Mouse (Mus musculus): Measurements from ENCODE around the gene Sbk3.

Sbk3 gene

DNA sequence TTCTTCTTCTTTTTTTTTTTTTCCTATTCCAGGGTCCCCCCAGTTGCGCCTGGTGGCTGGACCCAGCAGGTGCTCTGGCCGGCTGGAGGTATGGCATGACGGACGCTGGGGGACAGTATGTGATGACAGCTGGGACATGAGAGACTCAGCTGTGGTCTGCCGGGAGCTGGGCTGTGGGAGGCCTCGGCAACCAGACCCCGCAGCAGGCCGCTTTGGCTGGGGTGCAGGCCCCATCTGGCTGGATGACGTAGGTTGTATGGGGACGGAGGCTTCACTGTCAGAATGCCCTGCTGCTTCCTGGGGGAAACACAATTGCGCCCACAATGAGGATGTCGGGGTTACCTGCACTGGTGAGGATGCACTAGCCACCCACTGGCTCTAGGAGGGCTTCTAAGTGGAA is 37.9 kb downstream of the Sbk3 start:
- DNase-seq (ENCODE audit: low spot score in 2 of 2), result no peak

DNA sequence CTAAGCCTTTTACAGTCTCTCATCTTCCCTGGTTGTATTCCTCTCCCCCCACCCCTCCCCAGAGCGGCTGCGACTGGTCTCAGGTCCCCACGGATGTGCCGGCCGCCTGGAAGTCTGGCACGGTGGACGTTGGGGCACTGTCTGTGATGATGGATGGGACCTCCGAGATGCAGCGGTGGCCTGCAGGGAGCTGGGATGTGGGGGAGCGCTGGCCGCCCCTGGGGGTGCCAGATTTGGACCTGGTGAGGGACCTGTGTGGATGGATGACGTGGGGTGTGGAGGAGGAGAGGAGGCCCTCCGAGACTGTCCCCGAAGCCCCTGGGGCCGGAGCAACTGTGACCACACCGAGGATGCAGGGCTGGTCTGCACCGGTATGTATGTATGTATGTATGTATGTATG is 42.6 kb downstream of the Sbk3 start:
- DNase-seq (ENCODE audit: low spot score in 2 of 2), result no peak

DNA sequence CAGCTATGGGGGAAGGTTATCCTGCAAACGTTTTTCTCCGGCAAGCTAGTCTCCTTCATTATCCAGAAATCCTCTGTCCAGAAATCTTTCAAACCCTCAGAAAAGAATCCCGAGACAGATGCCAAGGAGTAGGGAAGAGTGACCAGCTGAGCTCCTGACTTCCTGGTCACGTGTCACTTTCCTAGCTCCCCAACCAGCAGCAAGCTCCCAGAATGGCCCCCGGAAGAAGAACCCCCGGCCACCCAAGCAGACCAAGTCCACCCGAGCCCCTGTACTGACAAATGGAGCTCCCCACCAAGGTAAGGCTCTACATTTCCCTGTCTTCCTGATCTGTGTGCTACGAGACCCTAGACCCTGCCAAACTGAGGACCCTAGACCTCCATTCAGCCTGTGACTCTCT is 43.3 kb downstream of the Sbk3 start:
- DNase-seq (ENCODE audit: low spot score in 2 of 2), result no peak

DNA sequence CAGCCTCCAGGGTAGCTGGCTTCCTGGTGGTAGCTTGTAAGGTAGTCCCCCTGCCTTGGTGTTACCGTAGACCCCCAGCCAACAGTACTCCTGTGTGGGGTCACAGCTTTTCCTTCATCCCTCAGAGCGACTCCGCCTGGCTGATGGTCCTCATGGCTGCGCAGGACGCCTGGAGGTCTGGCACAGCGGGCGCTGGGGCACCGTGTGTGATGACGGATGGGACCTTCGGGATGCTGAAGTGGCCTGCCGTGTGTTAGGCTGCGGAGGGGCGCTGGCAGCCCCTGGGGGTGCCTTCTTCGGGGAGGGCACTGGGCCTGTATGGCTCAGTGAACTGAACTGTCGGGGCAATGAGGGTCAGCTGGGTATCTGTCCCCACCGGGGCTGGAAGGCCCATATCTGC is 44.1 kb downstream of the Sbk3 start:
- DNase-seq (ENCODE audit: low spot score in 2 of 2), result no peak

DNA sequence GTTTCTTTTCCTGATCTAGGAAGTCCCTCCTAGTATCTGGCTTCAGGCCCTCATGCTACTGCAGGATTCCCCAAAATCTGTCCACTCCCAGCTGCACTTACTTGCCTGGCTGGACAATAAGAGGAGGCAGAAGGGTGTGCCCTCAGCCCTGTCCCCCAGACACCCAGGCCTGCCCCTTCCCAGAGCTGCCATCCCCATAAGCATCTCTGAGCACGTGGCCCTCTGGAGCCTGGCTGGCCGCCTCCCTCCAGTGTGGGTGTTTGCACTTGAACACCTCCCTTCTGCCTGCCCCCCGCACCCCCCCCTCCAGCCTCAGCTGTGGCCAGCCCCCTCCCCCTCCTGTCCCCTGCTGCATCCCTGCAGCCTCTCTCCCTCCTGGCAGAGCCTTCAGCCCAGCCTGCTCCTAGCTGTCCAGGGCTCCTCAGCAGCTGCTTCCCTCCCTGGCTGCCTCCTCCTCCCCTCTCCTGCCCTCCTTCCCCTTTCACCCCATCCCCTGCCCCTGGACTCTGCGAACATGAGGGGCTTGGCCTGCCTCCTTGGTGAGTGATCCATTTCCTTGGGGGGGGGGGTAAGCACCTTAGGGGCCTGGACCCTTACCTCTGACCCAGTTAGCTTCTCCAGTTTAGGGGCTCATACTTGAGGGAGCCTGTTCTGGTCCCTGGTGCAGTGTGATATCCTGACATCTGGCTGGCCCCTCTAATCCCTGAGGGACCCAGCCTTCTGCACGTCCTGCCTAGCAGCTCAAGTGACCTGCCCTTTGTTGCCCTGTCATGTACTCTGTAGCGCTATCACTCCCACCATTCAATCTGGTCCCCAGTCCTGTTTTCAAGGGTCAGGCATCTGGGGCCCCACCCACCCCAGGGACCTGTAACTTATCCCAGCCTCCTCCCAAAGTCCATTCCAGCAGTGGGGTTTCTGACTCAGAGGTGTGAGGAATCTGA is 45.3 kb downstream of the Sbk3 start, which contains the start of gene Ssc5d:
Gene Ssc5d, plus strand, starts transcription at position 345 of the 941 bp plus-strand sequence.
- no peak for DNase-seq (ENCODE audit: low spot score in 2 of 2)

GRCm38 (mm10) chr7:4924891-4925301 is 46.1 kb downstream of the Sbk3 start:
- no peak for DNase-seq (ENCODE audit: low spot score in 2 of 2)

DNA sequence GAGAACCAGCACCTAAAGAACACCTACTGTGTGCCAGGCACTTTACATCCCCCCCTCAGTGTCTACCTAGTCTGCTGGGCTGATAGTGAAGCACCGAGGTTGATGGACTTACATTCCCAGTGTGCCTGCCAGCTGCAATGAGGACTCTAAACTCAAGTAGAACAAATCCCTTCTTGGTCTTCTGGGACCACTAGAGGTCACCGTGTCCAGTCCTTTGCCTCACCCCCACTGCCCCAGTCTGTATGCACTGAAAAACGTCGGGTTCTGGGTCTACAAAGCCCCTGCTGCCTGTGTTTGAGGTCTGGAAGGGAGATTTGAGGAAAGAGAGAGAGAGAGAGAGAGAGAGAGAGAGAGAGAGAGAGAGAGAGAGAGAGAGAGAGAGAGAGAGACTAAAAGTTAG is 46.5 kb downstream of the Sbk3 start:
- no peak for DNase-seq (ENCODE audit: low spot score in 2 of 2)

- no peak for DNase-seq (ENCODE audit: low spot score in 2 of 2)
Observed at GRCm38 (mm10) chr7:4923586-4924364, 47.2 kb downstream of the Sbk3 start.

DNA sequence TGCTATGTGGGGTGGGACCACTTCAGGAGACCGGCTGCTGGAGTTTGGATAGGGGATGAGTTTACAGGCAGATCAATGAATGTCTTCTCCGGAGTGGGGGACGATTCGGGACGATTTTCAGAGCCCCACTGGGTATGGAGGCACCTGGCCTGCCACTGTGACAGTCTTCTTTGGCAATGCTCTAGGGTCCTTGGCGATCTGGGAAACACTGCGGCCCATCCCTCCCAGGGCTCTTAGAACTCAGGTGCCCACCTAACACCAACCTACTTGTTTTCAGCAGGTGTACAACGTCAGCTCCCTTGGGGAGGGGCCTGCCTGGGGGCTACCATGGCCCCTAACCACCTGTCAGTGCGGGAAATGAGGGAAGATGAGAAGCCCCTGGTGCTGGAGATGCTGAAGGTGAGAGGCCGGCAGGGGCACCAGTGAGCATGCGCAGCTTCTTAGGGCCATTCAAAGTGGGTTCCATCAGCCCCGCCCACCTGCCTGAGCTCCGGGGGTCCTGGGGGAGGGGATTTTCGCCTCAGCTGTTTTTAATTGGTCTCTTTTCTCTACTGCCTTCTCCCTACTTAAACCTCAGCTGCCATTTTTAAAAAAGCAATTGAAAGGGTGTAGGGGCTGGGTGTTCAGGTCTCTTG is 47.9 kb downstream of the Sbk3 start:
- no peak for DNase-seq (ENCODE audit: low spot score in 2 of 2)

GRCm38 (mm10) chr7:4922508-4922907 is 48.5 kb downstream of the Sbk3 start:
- peak in 1 of 2 experiments; percentile 46 for DNase-seq (ENCODE audit: low spot score in 2 of 2)

DNA sequence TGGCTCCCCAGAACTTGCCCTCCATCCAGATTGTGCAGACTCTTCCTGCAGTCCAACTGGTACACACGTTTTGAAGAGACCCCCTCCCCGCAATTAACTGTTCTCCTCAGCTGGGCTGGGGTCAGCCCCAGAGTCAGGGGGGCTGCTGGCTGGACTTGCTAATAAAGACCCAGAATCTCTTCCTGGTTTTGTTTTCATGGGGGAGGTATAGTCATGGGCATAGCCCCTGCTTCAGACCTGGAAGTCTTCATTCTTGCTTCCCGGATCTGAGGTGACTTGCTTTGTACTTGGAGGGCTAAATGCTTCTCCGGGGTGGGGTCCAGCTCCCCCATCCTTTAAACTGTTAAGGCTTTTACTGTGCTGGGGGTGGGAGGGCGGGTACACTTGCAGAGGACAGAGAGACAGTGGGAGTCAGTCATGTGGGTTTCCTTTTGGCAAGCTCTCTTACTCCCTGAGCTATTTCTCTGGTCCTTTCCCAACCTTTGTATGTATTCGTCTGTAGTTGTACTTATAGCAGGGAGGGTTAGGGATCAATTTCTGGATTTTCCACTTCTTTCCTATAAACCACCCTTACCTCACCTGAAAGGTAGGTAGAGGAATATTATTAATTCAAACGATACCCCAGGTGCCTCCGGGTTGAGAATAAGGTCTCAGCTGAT is 49.0 kb downstream of the Sbk3 start, which contains the start of gene Nat14:
Gene Nat14, plus strand, starts transcription at position 205 of the 659 bp plus-strand sequence.
- DNase-seq (ENCODE audit: low spot score in 2 of 2), result no peak

- no peak for DNase-seq (ENCODE audit: low spot score in 2 of 2)
Observed at GRCm38 (mm10) chr7:4920976-4921823, 49.8 kb downstream of the Sbk3 start.

DNA sequence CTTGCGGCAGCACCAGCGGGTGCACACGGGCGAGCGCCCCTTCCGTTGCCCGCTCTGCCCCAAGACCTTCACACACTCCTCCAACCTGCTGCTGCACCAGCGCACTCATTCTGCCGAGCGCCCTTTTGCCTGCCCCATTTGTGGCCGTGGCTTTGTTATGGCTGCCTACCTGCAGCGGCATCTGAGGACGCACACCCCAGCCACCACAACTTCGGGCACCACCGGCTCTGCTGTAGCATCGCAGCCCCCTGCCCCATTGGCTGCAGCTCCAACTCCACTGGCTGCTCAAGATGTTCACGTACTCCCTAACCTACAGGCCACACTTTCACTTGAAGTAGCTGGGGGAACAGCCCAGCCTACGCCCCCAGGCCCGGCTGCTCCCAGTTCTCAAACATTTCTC is 50.5 kb downstream of the Sbk3 start:
- DNase-seq (ENCODE audit: low spot score in 2 of 2), result no peak

DNA sequence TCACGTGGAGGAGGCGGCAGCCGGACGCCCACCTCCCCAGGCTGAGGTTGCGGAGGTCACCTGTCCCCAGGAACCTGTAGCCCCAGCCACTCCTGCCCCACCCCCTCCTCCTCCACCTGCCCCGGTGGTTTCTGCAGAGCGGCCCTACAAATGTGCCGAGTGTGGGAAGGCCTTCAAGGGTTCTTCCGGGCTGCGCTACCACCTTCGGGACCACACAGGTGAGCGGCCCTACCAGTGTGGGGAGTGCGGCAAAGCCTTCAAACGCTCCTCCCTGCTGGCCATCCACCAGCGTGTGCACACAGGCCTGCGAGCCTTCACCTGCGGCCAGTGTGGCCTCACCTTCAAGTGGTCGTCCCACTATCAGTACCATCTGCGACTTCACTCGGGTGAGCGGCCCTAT is 51.0 kb downstream of the Sbk3 start:
- DNase-seq (ENCODE audit: low spot score in 2 of 2), result no peak

GRCm38 (mm10) chr7:4919096-4919495 is 51.9 kb downstream of the Sbk3 start:
- no peak for DNase-seq (ENCODE audit: low spot score in 2 of 2)

GRCm38 (mm10) chr7:4918681-4919080 is 52.3 kb downstream of the Sbk3 start:
- no peak for DNase-seq (ENCODE audit: low spot score in 2 of 2)

DNA sequence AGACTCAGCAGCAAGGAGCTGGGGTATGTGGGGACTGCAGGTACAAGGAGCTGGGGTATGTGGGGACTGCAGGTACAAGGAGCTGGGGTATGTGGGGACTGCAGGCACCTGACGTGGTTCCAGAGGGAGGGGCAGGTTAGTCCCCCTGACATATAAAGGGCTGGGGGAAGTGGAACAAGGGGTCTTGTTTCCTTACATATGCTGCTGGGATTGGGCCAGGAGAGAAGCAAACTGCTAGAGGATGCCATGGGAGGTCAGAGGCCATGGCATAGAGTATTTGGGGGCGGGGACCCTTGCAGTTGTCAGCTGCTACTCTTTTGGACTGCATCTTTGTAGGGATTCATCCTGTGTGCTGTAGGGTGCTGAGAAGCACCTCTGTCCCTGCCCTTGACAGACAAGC is 53.5 kb downstream of the Sbk3 start:
- no peak for DNase-seq (ENCODE audit: low spot score in 2 of 2)

GRCm38 (mm10) chr7:4915669-4916416 is 55.1 kb downstream of the Sbk3 start:
- DNase-seq (ENCODE audit: low spot score in 2 of 2), result peak in 1 of 2 experiments; percentile 44
